Mouse (Mus musculus) lung, postnatal 0 days (tissue): ENCODE results near the gene Gm49403.

Experiments
- CTCF ChIP-seq: IDR thresholded peaks from 2 replicates; pipeline ENCODE4 v1.5.1; 2016; ENCODE audit warnings: antibody characterized with exemption, mild to moderate bottlenecking
- EP300 ChIP-seq: IDR thresholded peaks from 2 replicates; pipeline ENCODE4 v1.6.1; 2016; ENCODE audit warnings: antibody characterized with exemption, mild to moderate bottlenecking, control low read depth

GRCm38 (mm10) chr19:8930117-8930516 lies 46.4 kb downstream of the Gm49403 start:
- TF ChIP-seq CTCF (no peak), EP300 (no peak)
